Mouse (Mus musculus) lung, embryonic 14.5 days (tissue): ENCODE results near the gene Tex14. TPM values are rescaled to one million over a fixed set of nuclear protein-coding genes. Genes with fewer than 3 reads are reported as not detected.

ENCODE experiments used
- ATAC-seq: fragments of 200-750 bp; cut with Nextera tagmentation; 2 replicates; pipeline ENCODE4 v1.8.0; 2017; ENCODE audit warnings: mild to moderate bottlenecking, moderate TSS enrichment, moderate library complexity; ENCODE audit not compliant: insufficient read depth
- DNase-seq: peaks from one replicate; pipeline ENCODE4 v3.0.0-alpha.2; 2015
- H3K27ac ChIP-seq: fragments of 300-500 bp; sonication (generic); 2 replicates; pipeline ENCODE4 v1.5.1; 2014; ENCODE audit warnings: low read depth, mild to moderate bottlenecking, moderate library complexity
- H3K27me3 ChIP-seq: fragments of 300-500 bp; sonication (generic); 2 replicates; pipeline ENCODE4 v1.6.1; 2014; ENCODE audit warnings: low read length, control low read depth; ENCODE audit not compliant: insufficient read depth
- H3K36me3 ChIP-seq: fragments of 300-500 bp; sonication (generic); 2 replicates; pipeline ENCODE4 v1.6.1; 2014; ENCODE audit warnings: control low read depth; ENCODE audit not compliant: insufficient read depth
- H3K4me1 ChIP-seq: fragments of 300-500 bp; sonication (generic); 2 replicates; pipeline ENCODE4 v1.6.1; 2014; ENCODE audit warnings: antibody characterized with exemption, control low read depth; ENCODE audit not compliant: insufficient read depth
- H3K4me2 ChIP-seq: fragments of 300-500 bp; sonication (generic); 2 replicates; pipeline ENCODE4 v1.6.1; 2014; ENCODE audit warnings: mild to moderate bottlenecking
- H3K4me3 ChIP-seq: fragments of 300-500 bp; sonication (generic); 2 replicates; pipeline ENCODE4 v1.5.1; 2014; ENCODE audit warnings: low read depth, low read length
- H3K9ac ChIP-seq: fragments of 300-500 bp; sonication (generic); 2 replicates; pipeline ENCODE4 v1.6.1; 2014
- H3K9me3 ChIP-seq: fragments of 300-500 bp; sonication (generic); 2 replicates; pipeline ENCODE4 v1.6.1; 2016; ENCODE audit warnings: low read depth, low read length, control low read depth
- CTCF ChIP-seq: IDR thresholded peaks from 2 replicates; pipeline ENCODE4 v1.5.1; 2016; ENCODE audit warnings: antibody characterized with exemption, low read depth
- WGBS: fragments of 180-500 bp; shearing (Covaris S2); extraction: QIAGEN DNeasy Blood & Tissue Kit; methylation state at CpG from one replicate; pipeline ENCODE4 v1.1.7; 2014; 5-methylcytosine and 5-hydroxymethylcytosine counted together
- polyA plus RNA-seq: library from polyadenylated mRNA; unstranded; fragments of >200 nt; fragmentation: Nextera tagmentation; extraction: Ambion mirVana; gene quantifications from 2 replicates; pipeline ENCODE4 v1.2.1, GENCODE M21; 2014

The Tex14 gene
- polyA plus RNA-seq, 1 experiment from 2014 or later, result 0.21 TPM

DNA sequence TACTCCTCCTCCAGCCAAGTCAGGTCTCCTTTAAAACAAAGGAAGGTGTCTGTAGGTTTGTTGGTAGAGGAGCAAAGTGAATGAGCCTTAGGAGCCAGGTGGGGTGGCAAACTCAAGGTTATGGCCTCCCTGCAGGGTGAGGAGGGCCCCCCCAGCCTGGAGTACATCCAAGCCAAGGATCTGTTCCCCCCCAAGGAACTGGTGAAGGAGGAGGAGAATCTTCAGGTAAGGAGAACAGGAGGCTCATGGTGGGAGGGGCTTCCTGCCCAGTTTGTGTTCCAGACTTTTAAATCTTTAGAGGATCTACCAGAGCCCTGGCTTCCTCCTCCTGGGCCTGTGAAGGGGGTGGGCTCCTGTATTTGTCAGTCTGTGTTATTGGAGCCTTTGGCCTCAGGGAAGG, 192.2 kb downstream of the Tex14 start:
- no peak overlapping the region for H3K4me3 ChIP-seq
- no peak for TF ChIP-seq CTCF
- H3K27ac ChIP-seq, result no peak overlapping the region
- no peaks in the 10 kb centered on the region for H3K27me3 ChIP-seq
- peaks cover 6% of the 10 kb centered on the region; the same call in 1 of the 2 replicates for H3K4me1 ChIP-seq
- ATAC-seq (no peak), DNase-seq (no peak)
- H3K9me3 ChIP-seq, result no peaks in the 10 kb centered on the region
- peaks cover 66% of the 10 kb centered on the region for H3K36me3 ChIP-seq
- no peak overlapping the region for H3K4me2 ChIP-seq
- no peak overlapping the region for H3K9ac ChIP-seq

DNA sequence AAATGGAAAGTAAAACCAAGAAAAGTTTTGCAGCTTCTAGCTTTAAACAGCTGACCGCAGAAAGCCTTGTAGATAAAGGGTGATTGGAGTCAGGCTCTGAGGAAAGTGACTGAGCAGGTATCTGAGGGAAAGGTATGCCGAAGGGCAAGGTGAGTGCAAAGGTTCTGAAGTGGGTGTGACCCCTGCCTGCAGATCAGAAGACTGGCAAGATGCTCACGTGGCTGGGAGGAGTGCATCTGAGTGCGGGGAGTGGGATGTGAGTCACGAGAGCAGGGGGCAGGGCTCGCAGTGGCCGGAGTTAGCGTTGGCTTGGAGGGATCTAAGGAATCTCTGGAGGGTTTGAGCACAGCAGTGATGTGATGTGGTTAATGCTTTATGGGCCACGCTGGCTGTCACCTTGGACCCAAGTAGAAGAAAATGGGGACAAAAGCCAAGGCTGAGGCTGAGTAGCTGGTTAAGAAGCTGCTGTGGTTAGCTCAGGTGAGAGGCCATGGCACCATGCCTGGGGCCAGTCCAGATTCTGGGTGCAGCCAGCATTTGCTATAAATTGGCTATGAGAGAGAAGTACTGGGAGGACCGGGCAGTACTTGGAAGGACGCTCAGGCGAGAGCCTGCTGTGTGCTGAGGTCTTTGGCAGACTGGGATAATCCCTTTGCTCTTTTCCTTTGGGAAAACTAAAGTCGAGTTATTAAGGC, 194.7 kb downstream of the Tex14 start:
- 82% methylated on average over 13 of the region's 13 CpGs for WGBS
- Histone ChIP-seq H3K9me3 (no peaks in the 10 kb centered on the region), H3K27me3 (no peaks in the 10 kb centered on the region), H3K4me2 (no peak overlapping the region), H3K27ac (no peak overlapping the region), H3K4me3 (no peak overlapping the region), H3K36me3 (peaks cover 81% of the 10 kb centered on the region), H3K4me1 (0 out of 2 replicates have a peak, but pooled peaks cover 6% of the 10 kb centered on the region), H3K9ac (no peak overlapping the region)
- ATAC-seq (no peak), DNase-seq (no peak)
- no peak for TF ChIP-seq CTCF

DNA sequence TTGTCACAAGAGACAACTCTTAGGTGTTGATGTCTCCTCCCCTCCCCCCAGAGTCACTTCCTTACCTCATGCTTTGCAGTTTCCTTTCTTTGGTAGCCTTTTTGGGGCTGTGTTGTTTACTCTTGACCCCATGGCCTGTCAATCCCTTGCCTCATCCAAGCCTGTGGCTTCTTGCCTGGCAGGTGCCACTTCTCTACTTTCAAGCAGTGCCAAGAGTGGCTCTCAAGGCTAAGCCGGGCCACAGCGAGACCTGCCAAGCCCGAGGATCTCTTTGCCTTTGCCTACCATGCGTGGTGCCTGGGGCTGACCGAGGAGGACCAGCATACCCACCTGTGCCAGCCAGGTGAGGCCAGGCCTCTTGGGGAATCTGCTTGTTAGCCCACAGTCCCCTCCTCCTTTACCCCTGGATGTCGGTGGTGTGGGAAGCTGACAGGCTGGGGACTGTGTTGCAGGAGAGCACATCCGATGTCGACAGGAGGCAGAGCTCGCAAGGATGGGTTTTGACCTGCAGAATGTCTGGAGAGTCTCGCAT, 195.5 kb downstream of the Tex14 start:
- Histone ChIP-seq H3K36me3 (peaks cover 89% of the 10 kb centered on the region), H3K4me2 (no peak overlapping the region), H3K9ac (no peak overlapping the region), H3K27ac (no peak overlapping the region), H3K4me3 (no peak overlapping the region), H3K9me3 (no peaks in the 10 kb centered on the region), H3K4me1 (0 out of 2 replicates have a peak, but pooled peaks cover 6% of the 10 kb centered on the region), H3K27me3 (no peaks in the 10 kb centered on the region)
- ATAC-seq (no peak), DNase-seq (no peak)
- no peak for TF ChIP-seq CTCF
- WGBS, result 89% methylated on average over 10 of the region's 10 CpGs

DNA sequence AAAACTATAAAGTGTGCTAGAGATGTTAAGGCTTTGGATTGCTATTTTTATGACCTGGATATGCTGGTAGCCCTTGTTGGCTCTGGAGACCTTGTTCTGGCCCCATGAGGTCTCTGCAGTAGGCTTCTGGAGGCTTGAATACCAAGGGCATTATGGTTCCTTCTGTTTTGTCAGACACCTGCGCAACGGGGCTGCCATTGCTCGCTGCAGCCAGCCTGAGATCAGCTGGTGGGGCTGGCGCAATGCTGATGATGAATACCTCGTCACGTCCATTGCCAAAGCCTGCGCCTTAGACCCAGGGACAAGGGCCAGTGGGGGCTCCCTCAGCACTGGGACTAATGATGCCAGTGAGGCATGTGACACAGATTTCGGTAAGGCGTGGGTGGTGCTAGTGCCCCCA, 197.4 kb downstream of the Tex14 start:
- no peak overlapping the region for H3K4me3 ChIP-seq
- WGBS, result 93% methylated on average over 9 of the region's 9 CpGs
- H3K4me2 ChIP-seq, result no peak overlapping the region
- no peak overlapping the region for H3K9ac ChIP-seq
- DNase-seq (no peak), ATAC-seq (no peak)
- peaks cover 100% of the 10 kb centered on the region for H3K36me3 ChIP-seq
- no peaks in the 10 kb centered on the region for H3K27me3 ChIP-seq
- no peak for TF ChIP-seq CTCF
- H3K27ac ChIP-seq, result no peak overlapping the region
- H3K9me3 ChIP-seq, result no peaks in the 10 kb centered on the region
- H3K4me1 ChIP-seq, result no peaks in the 10 kb centered on the region

DNA sequence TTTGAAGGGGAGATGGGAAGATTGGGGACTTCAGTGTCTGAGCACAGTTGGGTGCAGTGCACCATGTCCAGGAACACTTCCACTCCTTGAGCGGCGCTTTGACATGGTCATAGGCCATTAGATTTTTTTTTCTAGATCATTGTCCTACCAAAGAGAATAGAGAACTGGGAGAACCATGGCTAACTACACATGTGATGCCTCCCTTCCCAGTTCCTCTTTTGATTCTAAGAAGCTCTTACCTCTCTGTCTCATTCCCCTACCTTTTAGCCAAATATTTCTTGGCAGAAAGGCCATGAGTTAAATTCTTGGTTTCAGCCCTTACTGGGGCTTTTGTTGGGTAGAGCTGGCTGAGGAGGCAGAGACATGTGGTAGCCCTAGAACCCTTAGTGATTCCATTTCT, 198.7 kb downstream of the Tex14 start:
- Histone ChIP-seq H3K27me3 (no peaks in the 10 kb centered on the region), H3K36me3 (peaks cover 100% of the 10 kb centered on the region), H3K4me2 (no peak overlapping the region), H3K9ac (no peak overlapping the region), H3K4me1 (no peaks in the 10 kb centered on the region), H3K4me3 (no peak overlapping the region), H3K27ac (no peak overlapping the region), H3K9me3 (no peaks in the 10 kb centered on the region)
- DNase-seq (no peak), ATAC-seq (no peak)
- 87% methylated on average over 2 of the region's 2 CpGs for WGBS
- TF ChIP-seq CTCF, result no peak

Other genes starting within 250 kb of the Tex14 start
- 1.6 and 2.2 TPM in 2 replicates for gene Ppm1e, start 46.0 kb upstream of the Tex14 start, polyA plus RNA-seq
- 9.9 and 11.0 TPM in 2 replicates for gene Rad51c, start 111 bp upstream of the Tex14 start, polyA plus RNA-seq
- gene Gm11492, start 161.6 kb downstream of the Tex14 start, polyA plus RNA-seq, result not detected in 2 replicates
- 48.5 TPM in 2 replicates for gene Sept4, start 163.8 kb downstream of the Tex14 start, polyA plus RNA-seq
- gene Mtmr4, start 187.1 kb downstream of the Tex14 start, polyA plus RNA-seq, result 41.2 and 43.6 TPM in 2 replicates
- gene Hsf5, start 212.1 kb downstream of the Tex14 start, polyA plus RNA-seq, result 0.38 and 0.41 TPM in 2 replicates